Mouse (Mus musculus) liver, adult 2 months (tissue): ENCODE data around the gene C5ar2. TPM values are rescaled to one million over a fixed set of nuclear protein-coding genes. Genes with fewer than 3 reads are reported as not detected.

Experiments
- DNase-seq: peaks from one replicate; pipeline ENCODE4 v3.0.0-alpha.2; 2011; ENCODE audit warnings: low read depth, low spot score; ENCODE audit errors: extremely low read depth
- H3K27ac ChIP-seq: fragments of 200-500 bp; replicated peaks from 2 replicates; pipeline ENCODE4 v1.5.1; 2012; ENCODE audit warnings: low read depth, mild to moderate bottlenecking, control low read depth, inconsistent platforms, low read length; ENCODE audit not compliant: insufficient read depth
- H3K27me3 ChIP-seq: fragments of 200-500 bp; 2 replicates; pipeline ENCODE4 v1.6.1; 2012; ENCODE audit warnings: mild to moderate bottlenecking, moderate library complexity, low read length, inconsistent platforms; ENCODE audit not compliant: control insufficient read depth, insufficient read depth
- H3K36me3 ChIP-seq: fragments of 200-500 bp; 2 replicates; pipeline ENCODE4 v1.6.1; 2012; ENCODE audit warnings: low read length, inconsistent platforms; ENCODE audit not compliant: control insufficient read depth, insufficient read depth
- H3K4me1 ChIP-seq: fragments of 200-500 bp; 2 replicates; pipeline ENCODE4 v1.6.1; 2011; ENCODE audit warnings: low read length; ENCODE audit not compliant: control insufficient read depth, insufficient read depth
- H3K4me3 ChIP-seq: fragments of 200-500 bp; 2 replicates; pipeline ENCODE4 v1.5.1; 2011; ENCODE audit warnings: low read depth, mild to moderate bottlenecking, control low read depth, low read length, moderate library complexity; ENCODE audit not compliant: insufficient read depth
- H3K79me2 ChIP-seq: fragments of 200-500 bp; 2 replicates; pipeline ENCODE4 v1.6.1; 2012; ENCODE audit warnings: inconsistent platforms, mild to moderate bottlenecking, low read length, moderate library complexity; ENCODE audit not compliant: control insufficient read depth, insufficient read depth
- H3K9ac ChIP-seq: fragments of 200-500 bp; 2 replicates; pipeline ENCODE4 v1.6.1; 2012; ENCODE audit warnings: low read depth, mild to moderate bottlenecking, control low read depth, inconsistent platforms, low read length
- CTCF ChIP-seq: fragments of 200-500 bp; IDR thresholded peaks from 2 replicates; pipeline ENCODE4 v1.5.1; 2011; ENCODE audit warnings: low read depth, low read length, control low read depth
- POLR2A ChIP-seq: fragments of 200-500 bp; IDR thresholded peaks from 2 replicates; pipeline ENCODE4 v1.6.1; 2011; ENCODE audit warnings: low read length, control low read depth; ENCODE audit not compliant: insufficient read depth; ENCODE audit errors: extremely low read depth
- WGBS: fragments of 180-500 bp; shearing (Covaris S2); methylation state at CpG from one replicate; pipeline ENCODE4 v1.1.7; 2018; 5-methylcytosine and 5-hydroxymethylcytosine counted together
- polyA plus RNA-seq: library from polyadenylated mRNA; depleted of rRNA; stranded (reverse); fragments of >200 nt; gene quantifications from 2 replicates; pipeline ENCODE4 v1.2.3, GENCODE M21; 2012
- total RNA-seq: library from RNA; depleted of rRNA; stranded (reverse); fragments of >200 nt; gene quantifications from 2 replicates; pipeline ENCODE4 v1.2.3, GENCODE M21; 2014

C5ar2 gene
- total and polyA plus RNA-seq, 2 experiments, result 0.83 to 1.4 TPM

- Histone ChIP-seq H3K27me3 (no peaks in the 10 kb centered on the region), H3K4me3 (no peak overlapping the region), H3K79me2 (no peaks in the 10 kb centered on the region), H3K4me1 (no peaks in the 10 kb centered on the region), H3K9ac (no peak overlapping the region), H3K27ac (no peak overlapping the region), H3K36me3 (peaks cover 3% of the 10 kb centered on the region)
- TF ChIP-seq CTCF (no peak), POLR2A (no peak)
- no peak for DNase-seq
- 55% methylated on average over 6 of the region's 6 CpGs for WGBS
Measured at GRCm38 (mm10) chr7:16213196-16213595, 30.8 kb downstream of the C5ar2 start.

DNA sequence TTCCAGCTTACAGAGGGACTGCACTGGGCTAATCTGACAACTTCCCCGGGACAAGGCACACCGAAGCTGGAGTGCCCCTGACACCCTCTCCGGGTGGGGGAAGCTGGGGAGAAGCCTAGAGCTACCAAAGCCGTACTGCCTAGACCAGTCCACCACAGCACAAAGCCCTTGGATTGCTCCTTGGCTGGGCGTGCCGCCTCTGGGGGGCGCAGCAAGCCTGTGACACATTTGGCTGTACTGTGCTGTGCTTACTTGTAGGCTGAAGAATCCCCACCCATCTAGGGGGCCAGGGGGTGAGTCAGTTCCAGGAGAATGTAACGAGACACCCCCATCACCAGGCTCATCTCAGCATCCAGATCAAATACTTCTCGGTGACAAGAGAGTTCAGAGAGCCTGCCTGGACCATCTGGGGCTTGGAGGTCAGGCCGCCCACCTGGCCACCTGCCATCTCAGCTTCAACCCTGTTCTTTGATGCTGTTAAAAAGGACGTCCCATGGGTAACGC is 33.0 kb downstream of the C5ar2 start:
- WGBS, result 80% methylated on average over 12 of the region's 12 CpGs
- no peaks in the 10 kb centered on the region for H3K79me2 ChIP-seq
- H3K4me1 ChIP-seq, result no peaks in the 10 kb centered on the region
- TF ChIP-seq POLR2A (no peak), CTCF (peak; percentile 51)
- H3K9ac ChIP-seq, result no peak overlapping the region
- no peaks in the 10 kb centered on the region for H3K27me3 ChIP-seq
- no peak overlapping the region for H3K27ac ChIP-seq
- H3K4me3 ChIP-seq, result no peak overlapping the region
- no peak for DNase-seq
- peaks cover 3% of the 10 kb centered on the region for H3K36me3 ChIP-seq

- Histone ChIP-seq H3K36me3 (no peaks in the 10 kb centered on the region), H3K79me2 (no peaks in the 10 kb centered on the region), H3K27ac (no peak overlapping the region), H3K4me1 (no peaks in the 10 kb centered on the region), H3K27me3 (no peaks in the 10 kb centered on the region), H3K9ac (no peak overlapping the region), H3K4me3 (no peak overlapping the region)
- 88% methylated on average over 21 of the region's 21 CpGs for WGBS
- DNase-seq, result no peak
- no peak for TF ChIP-seq CTCF
Measured at GRCm38 (mm10) chr7:16208781-16209665, 34.9 kb downstream of the C5ar2 start.

DNA sequence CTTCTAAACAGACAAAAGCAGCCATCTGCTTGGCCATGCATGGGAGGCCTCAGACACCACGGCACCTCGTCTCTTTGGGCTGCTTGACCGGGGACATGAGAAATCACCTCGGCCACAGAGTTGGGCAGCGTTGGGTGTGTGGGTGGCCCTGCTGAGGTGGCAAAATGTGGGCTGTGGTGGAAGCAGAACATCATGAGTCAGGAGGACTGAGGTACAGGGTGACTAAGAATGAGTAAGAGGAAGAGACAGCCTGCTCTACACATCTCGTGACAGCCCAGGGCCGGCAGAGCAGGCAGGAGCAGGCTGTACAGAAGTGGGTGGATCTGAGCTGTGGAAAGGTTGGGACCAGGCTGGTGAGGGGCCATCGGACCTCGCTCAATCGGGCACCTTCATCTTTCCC is 36.5 kb downstream of the C5ar2 start:
- H3K9ac ChIP-seq, result no peak overlapping the region
- TF ChIP-seq POLR2A (no peak), CTCF (no peak)
- no peaks in the 10 kb centered on the region for H3K36me3 ChIP-seq
- no peaks in the 10 kb centered on the region for H3K79me2 ChIP-seq
- H3K4me3 ChIP-seq, result no peak overlapping the region
- H3K27me3 ChIP-seq, result no peaks in the 10 kb centered on the region
- 0 out of 2 replicates have a peak overlapping the region, but pooled peaks have one; percentile 9 for H3K27ac ChIP-seq
- no peaks in the 10 kb centered on the region for H3K4me1 ChIP-seq
- WGBS, result 86% methylated on average over 10 of the region's 10 CpGs
- peak; percentile 22 for DNase-seq

- no peak for TF ChIP-seq CTCF
- no peak for TF ChIP-seq POLR2A
- WGBS, result 84% methylated on average over 7 of the region's 7 CpGs
- no peaks in the 10 kb centered on the region for H3K36me3 ChIP-seq
- H3K27ac ChIP-seq, result no peak overlapping the region
- H3K4me3 ChIP-seq, result no peak overlapping the region
- H3K79me2 ChIP-seq, result no peaks in the 10 kb centered on the region
- no peak for DNase-seq
- H3K9ac ChIP-seq, result no peak overlapping the region
- no peaks in the 10 kb centered on the region for H3K27me3 ChIP-seq
- no peaks in the 10 kb centered on the region for H3K4me1 ChIP-seq
Measured at GRCm38 (mm10) chr7:16207076-16207475, 36.9 kb downstream of the C5ar2 start.

DNA sequence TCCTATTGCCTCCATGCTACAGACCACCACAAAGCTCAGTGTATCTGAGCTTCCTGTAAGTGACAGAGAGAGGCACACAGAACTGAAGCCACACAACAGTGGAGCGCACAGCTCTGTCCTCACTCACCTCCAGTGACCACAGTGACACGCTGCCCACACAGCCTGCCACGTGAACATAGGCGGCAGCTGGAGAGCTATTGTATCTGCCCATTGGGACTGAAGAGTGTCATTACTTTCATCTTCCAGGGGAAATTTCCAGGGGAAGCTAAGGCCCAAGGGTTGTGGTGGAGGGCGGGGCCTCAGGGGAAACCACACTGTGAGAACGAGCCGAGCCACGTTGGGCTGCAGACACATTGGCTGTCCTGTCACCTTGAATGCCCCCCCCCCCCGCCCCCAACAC is 39.2 kb downstream of the C5ar2 start:
- Histone ChIP-seq H3K79me2 (no peaks in the 10 kb centered on the region), H3K4me1 (no peaks in the 10 kb centered on the region), H3K27ac (no peak overlapping the region), H3K4me3 (no peak overlapping the region), H3K27me3 (no peaks in the 10 kb centered on the region), H3K36me3 (no peaks in the 10 kb centered on the region; the same call in 1 of the 2 replicates), H3K9ac (no peak overlapping the region)
- DNase-seq, result no peak
- 88% methylated on average over 9 of the region's 9 CpGs for WGBS
- TF ChIP-seq CTCF, result no peak
- TF ChIP-seq POLR2A, result no peak
